Mouse (Mus musculus): Measurements from ENCODE around the gene Gm10277. TPM values are rescaled to one million over a fixed set of nuclear protein-coding genes. Genes with fewer than 3 reads are reported as not detected.

Gm10277 gene
- polyA plus RNA-seq, 1 experiment from 2014 or later, result 1.0 TPM

DNA sequence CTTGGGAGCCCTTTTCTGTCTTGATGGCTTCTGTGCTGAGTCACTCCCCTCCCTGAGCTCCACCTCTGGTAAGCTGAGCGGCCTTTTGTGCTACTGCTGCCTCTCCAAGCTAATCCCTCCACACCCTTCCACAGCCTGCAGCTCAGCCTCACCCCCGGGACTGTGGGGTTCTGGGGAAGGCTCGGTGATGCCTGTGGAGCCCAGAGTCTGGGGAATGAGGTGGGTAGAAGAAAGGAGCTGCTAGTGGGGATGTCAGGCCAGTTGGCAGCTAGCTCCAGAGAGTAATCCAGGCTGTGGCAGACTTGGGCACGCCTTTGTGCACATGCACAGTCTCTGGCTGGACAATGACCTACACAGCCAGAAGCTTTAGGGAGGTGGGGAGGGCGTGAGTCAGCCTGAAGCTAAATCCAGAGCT lies 20.5 kb upstream of the Gm10277 start:
- no peaks in the 10 kb centered on the region for H3K9me3 ChIP-seq (ENCODE audit: control insufficient read depth, low read length)
- H3K36me3 ChIP-seq (ENCODE audit: control insufficient read depth, insufficient read depth, low read length), result 0 out of 2 replicates have a peak, but pooled peaks cover 4% of the 10 kb centered on the region
- H3K27ac ChIP-seq (ENCODE audit: low read depth), result no peak overlapping the region
- no peak for ATAC-seq (replicated peaks; ENCODE audit: low FRiP score, low TSS enrichment, low read depth)
- no peak for DNase-seq (ENCODE audit: low spot score)
- 51% methylated on average over 5 of the region's 5 CpGs for WGBS
- H3K9ac ChIP-seq (ENCODE audit: low read length), result no peak overlapping the region
- H3K4me3 ChIP-seq (ENCODE audit: low read depth, low read length), result no peak overlapping the region
- H3K4me1 ChIP-seq (replicated peaks; ENCODE audit: control insufficient read depth, insufficient read depth, low read length), result no peaks in the 10 kb centered on the region
- H3K27me3 ChIP-seq (replicated peaks; ENCODE audit: control insufficient read depth, insufficient read depth, low read length), result no peaks in the 10 kb centered on the region
- no peak overlapping the region for H3K4me2 ChIP-seq (ENCODE audit: low read length)

DNA sequence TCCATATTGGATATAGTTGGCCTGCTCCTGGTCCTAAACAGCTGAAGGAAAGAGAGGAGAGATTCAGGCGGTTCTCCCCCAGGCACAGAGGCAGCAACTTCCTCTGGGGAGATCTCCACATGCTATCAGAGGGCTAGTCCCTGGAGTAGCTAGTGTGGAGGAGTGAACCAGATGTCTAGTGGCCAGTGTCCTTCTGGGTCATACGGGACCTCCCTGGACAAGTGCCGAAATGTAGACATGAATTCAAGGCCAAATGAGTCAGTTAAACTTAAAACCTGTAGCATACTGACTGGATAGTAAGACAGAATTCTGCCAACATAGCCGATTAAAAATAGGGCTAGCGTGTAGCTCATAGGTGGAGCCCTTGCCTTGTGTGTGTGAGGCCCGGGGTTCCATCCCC lies 19.3 kb upstream of the Gm10277 start:
- Histone ChIP-seq H3K27ac (ENCODE audit: low read depth) (no peak overlapping the region), H3K4me3 (ENCODE audit: low read depth, low read length) (no peak overlapping the region), H3K9ac (ENCODE audit: low read length) (no peak overlapping the region), H3K36me3 (ENCODE audit: control insufficient read depth, insufficient read depth, low read length) (no peaks in the 10 kb centered on the region), H3K27me3 (replicated peaks; ENCODE audit: control insufficient read depth, insufficient read depth, low read length) (no peaks in the 10 kb centered on the region), H3K4me2 (ENCODE audit: low read length) (no peak overlapping the region), H3K4me1 (replicated peaks; ENCODE audit: control insufficient read depth, insufficient read depth, low read length) (no peaks in the 10 kb centered on the region), H3K9me3 (ENCODE audit: control insufficient read depth, low read length) (no peaks in the 10 kb centered on the region)
- DNase-seq (ENCODE audit: low spot score) (no peak), ATAC-seq (replicated peaks; ENCODE audit: low FRiP score, low TSS enrichment, low read depth) (no peak)
- WGBS, result 86% methylated on average over 6 of the region's 6 CpGs

DNA sequence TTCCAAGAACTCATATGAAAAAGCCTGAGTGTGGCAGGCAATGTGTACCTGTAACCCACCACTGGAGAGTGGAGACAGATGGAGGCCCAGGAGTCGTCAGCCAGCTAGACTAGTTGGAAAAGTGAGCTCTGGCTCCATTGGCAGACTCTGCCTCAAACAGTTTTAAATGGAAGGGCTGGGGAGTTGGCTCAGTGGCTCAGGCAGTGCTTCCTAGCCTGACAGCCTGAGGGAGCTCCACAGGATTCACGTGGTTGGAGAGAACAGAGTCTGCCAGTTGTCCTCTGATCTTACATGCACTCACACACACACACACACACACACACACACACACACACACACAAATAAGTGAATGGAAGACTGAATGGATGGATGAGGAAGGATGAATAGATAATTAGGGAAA lies 18.7 kb upstream of the Gm10277 start:
- no peak for DNase-seq (ENCODE audit: low spot score)
- WGBS, result 20% methylated on average over 2 of the region's 2 CpGs
- no peak for ATAC-seq (replicated peaks; ENCODE audit: low FRiP score, low TSS enrichment, low read depth)
- no peaks in the 10 kb centered on the region for H3K27me3 ChIP-seq (replicated peaks; ENCODE audit: control insufficient read depth, insufficient read depth, low read length)
- H3K4me3 ChIP-seq (ENCODE audit: low read depth, low read length), result no peak overlapping the region
- H3K9ac ChIP-seq (ENCODE audit: low read length), result no peak overlapping the region
- no peak overlapping the region for H3K27ac ChIP-seq (ENCODE audit: low read depth)
- H3K36me3 ChIP-seq (ENCODE audit: control insufficient read depth, insufficient read depth, low read length), result no peaks in the 10 kb centered on the region
- H3K4me1 ChIP-seq (replicated peaks; ENCODE audit: control insufficient read depth, insufficient read depth, low read length), result peaks cover 6% of the 10 kb centered on the region; the same call in 1 of the 2 replicates
- H3K9me3 ChIP-seq (ENCODE audit: control insufficient read depth, low read length), result no peaks in the 10 kb centered on the region
- no peak overlapping the region for H3K4me2 ChIP-seq (ENCODE audit: low read length)

DNA sequence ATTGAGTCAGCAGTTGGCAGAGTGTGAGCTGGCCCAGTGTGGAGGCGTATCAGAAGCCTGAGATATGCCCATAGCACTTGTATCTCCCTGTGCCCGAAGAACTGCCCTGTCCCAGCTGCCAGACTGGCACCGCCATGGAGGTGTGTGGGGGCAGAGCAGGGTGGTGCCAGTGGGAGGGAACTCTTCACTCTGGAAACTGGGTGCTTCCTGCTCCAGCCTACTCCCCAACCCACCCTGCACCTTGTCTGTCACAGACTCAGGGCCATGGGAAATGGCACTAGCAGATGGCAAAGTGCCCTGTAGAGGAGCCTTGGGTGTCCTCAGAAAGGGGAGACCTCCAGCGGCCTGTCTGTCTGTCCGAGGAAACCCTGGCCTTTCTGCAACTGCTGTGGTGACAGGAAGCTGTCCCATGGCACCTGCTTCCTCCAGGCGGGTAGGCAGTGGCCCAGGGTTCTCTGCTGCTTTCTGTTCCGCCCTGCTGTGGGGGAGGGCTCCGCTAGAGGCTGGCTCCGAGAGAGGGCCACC lies 14.9 kb upstream of the Gm10277 start:
- Histone ChIP-seq H3K9me3 (ENCODE audit: control insufficient read depth, low read length) (no peaks in the 10 kb centered on the region), H3K9ac (ENCODE audit: low read length) (no peak overlapping the region), H3K27ac (ENCODE audit: low read depth) (no peak overlapping the region), H3K4me3 (ENCODE audit: low read depth, low read length) (no peak overlapping the region), H3K36me3 (ENCODE audit: control insufficient read depth, insufficient read depth, low read length) (no peaks in the 10 kb centered on the region), H3K4me1 (replicated peaks; ENCODE audit: control insufficient read depth, insufficient read depth, low read length) (peaks cover 13% of the 10 kb centered on the region), H3K4me2 (ENCODE audit: low read length) (no peak overlapping the region), H3K27me3 (replicated peaks; ENCODE audit: control insufficient read depth, insufficient read depth, low read length) (no peaks in the 10 kb centered on the region)
- ATAC-seq (replicated peaks; ENCODE audit: low FRiP score, low TSS enrichment, low read depth) (no peak), DNase-seq (ENCODE audit: low spot score) (no peak)
- WGBS, result 68% methylated on average over 9 of the region's 9 CpGs

DNA sequence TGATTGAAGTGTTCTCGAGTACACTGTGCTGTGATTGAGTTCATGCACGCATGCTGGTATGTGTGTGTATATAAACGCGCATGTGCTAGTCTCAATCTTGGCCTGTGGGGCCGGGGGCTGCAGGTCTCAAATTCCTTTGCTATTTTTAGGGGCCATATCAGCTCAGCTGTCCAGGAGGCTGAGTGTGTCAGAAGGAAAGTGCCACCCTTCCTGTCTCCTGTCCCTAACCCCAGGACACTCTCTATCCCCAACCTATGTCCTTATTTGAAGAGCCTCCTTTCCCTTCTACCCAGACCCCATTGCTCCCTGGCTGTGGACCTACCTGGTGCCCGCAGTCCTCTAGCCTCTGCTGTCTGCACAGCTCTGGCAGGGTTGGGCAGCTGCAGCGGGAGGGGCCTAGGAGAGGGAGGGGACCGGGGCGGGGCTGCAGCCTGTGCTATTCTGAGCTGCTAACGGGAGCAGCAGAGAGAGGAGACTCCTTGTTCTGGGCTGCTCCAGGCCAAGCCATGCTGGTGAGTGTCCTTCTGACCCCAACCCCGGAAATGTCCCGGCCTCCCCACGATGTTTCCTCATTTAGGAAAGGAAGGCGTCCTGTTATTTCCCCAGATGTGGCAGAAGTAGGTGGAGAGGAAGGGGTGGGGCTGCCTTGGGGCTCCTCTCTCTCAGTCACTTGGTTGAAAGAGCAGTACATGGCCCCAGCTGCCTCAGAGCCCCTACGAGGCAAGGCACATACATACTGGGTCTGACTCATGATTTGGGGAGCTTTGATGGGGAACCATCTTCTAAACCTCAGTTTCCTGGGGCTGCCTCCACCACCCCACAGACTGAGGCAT lies 13.5 kb upstream of the Gm10277 start:
- peak overlapping the region; percentile 32 for H3K4me2 ChIP-seq (ENCODE audit: low read length)
- H3K27ac ChIP-seq (ENCODE audit: low read depth), result no peak overlapping the region
- ATAC-seq (replicated peaks; ENCODE audit: low FRiP score, low TSS enrichment, low read depth), result peak; percentile 79; the same call in 1 of the 2 replicates
- H3K4me3 ChIP-seq (ENCODE audit: low read depth, low read length), result no peak overlapping the region
- no peaks in the 10 kb centered on the region for H3K27me3 ChIP-seq (replicated peaks; ENCODE audit: control insufficient read depth, insufficient read depth, low read length)
- no peaks in the 10 kb centered on the region for H3K36me3 ChIP-seq (ENCODE audit: control insufficient read depth, insufficient read depth, low read length)
- H3K4me1 ChIP-seq (replicated peaks; ENCODE audit: control insufficient read depth, insufficient read depth, low read length), result peaks cover 13% of the 10 kb centered on the region
- 12% methylated on average over 15 of the region's 15 CpGs for whole genome bisulfite sequencing
- peak overlapping the region; percentile 20; the same call in 1 of the 2 replicates for H3K9ac ChIP-seq (ENCODE audit: low read length)
- DNase-seq (ENCODE audit: low spot score), result peak; percentile 78
- H3K9me3 ChIP-seq (ENCODE audit: control insufficient read depth, low read length), result no peaks in the 10 kb centered on the region

DNA sequence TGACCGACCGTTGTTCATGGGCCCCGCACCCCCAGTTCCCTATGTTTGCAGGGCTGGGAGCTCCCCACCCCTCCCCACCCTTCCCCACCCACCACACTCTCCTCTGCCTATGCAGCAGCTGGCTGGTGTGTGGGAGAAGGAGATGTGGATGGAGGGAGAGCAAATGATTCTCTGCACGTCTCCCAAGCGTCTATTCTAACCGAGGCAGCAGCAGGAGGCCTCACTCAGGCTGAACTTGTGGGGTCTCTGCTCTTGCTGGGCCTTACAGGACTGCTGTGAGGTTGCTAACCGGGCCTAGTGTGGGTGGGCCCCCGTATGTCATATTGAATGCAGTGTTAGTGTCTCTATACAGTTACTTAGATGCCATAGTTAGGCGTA lies 12.9 kb upstream of the Gm10277 start:
- Histone ChIP-seq H3K9ac (ENCODE audit: low read length) (no peak overlapping the region), H3K36me3 (ENCODE audit: control insufficient read depth, insufficient read depth, low read length) (no peaks in the 10 kb centered on the region), H3K27ac (ENCODE audit: low read depth) (peak overlapping the region; percentile 52; the same call in 1 of the 2 replicates), H3K27me3 (replicated peaks; ENCODE audit: control insufficient read depth, insufficient read depth, low read length) (no peaks in the 10 kb centered on the region), H3K9me3 (ENCODE audit: control insufficient read depth, low read length) (no peaks in the 10 kb centered on the region), H3K4me2 (ENCODE audit: low read length) (no peak overlapping the region), H3K4me1 (replicated peaks; ENCODE audit: control insufficient read depth, insufficient read depth, low read length) (peaks cover 13% of the 10 kb centered on the region), H3K4me3 (ENCODE audit: low read depth, low read length) (no peak overlapping the region)
- no peak for DNase-seq (ENCODE audit: low spot score)
- 53% methylated on average over 9 of the region's 9 CpGs for WGBS
- ATAC-seq (replicated peaks; ENCODE audit: low FRiP score, low TSS enrichment, low read depth), result no peak

DNA sequence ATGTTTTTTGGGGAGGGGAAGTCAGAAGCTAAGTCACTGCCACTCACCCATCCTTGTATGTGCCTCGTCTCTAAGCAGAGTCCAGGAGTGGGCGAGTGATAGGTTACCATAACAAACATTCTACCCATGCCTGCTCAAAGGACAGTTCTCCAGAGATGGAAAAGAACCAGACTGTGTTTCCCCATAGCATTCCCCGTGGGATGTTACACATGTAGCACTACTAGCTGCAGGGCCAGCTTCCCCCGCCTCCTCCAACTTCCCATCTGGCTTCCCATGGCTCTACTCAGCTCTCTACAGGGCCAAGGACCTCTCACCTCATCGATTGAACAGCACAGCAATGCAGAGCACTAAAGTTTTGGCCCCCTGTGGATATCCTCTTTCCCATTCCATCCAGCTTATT lies 7.7 kb upstream of the Gm10277 start:
- WGBS, result 75% methylated on average over 5 of the region's 5 CpGs
- Histone ChIP-seq H3K36me3 (ENCODE audit: control insufficient read depth, insufficient read depth, low read length) (no peaks in the 10 kb centered on the region), H3K27ac (ENCODE audit: low read depth) (no peak overlapping the region), H3K9me3 (ENCODE audit: control insufficient read depth, low read length) (no peaks in the 10 kb centered on the region), H3K4me3 (ENCODE audit: low read depth, low read length) (no peak overlapping the region), H3K4me1 (replicated peaks; ENCODE audit: control insufficient read depth, insufficient read depth, low read length) (peaks cover 22% of the 10 kb centered on the region), H3K9ac (ENCODE audit: low read length) (no peak overlapping the region), H3K4me2 (ENCODE audit: low read length) (no peak overlapping the region), H3K27me3 (replicated peaks; ENCODE audit: control insufficient read depth, insufficient read depth, low read length) (no peaks in the 10 kb centered on the region)
- DNase-seq (ENCODE audit: low spot score) (no peak), ATAC-seq (replicated peaks; ENCODE audit: low FRiP score, low TSS enrichment, low read depth) (no peak)

DNA sequence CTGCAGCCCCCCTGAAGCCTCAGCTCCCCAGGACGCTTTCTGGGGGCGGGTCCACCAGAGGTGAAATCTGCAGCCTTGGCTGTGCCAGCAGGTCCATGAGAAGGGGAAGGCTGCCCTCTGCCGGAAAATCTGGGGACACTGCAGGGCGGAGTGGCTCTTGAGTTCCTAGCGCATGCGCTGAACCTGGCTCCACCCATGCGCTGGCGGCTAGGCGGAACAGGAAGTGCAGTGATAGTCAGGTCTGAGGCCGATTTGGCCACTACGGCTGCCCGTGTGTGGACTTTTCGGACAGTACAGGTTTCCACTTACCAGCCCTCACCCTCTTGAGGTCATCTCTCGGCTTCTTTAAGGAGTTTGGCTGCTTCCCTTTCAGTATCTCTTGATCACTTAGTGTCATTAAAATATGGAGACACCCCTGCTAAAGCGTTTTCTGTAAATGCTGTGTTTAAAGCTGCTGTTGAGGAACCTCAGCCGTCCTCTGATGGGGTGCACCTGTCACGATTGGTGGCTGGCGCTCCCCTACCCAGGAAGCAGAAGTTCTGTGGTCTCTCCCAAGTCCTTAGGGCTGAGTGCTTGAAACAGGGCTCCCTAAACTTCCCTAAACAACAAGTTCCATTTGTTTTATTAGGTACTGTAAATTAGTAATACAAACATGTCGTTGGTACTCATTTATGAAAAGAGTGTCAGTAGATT lies 5.8 kb upstream of the Gm10277 start:
- peak; percentile 81 for ATAC-seq (replicated peaks; ENCODE audit: low FRiP score, low TSS enrichment, low read depth)
- Histone ChIP-seq H3K4me3 (ENCODE audit: low read depth, low read length) (peak overlapping the region; percentile 42), H3K9ac (ENCODE audit: low read length) (peak overlapping the region; percentile 57), H3K36me3 (ENCODE audit: control insufficient read depth, insufficient read depth, low read length) (no peaks in the 10 kb centered on the region), H3K4me2 (ENCODE audit: low read length) (peak overlapping the region; percentile 72), H3K9me3 (ENCODE audit: control insufficient read depth, low read length) (no peaks in the 10 kb centered on the region), H3K27ac (ENCODE audit: low read depth) (peak overlapping the region; percentile 30; the same call in 1 of the 2 replicates), H3K4me1 (replicated peaks; ENCODE audit: control insufficient read depth, insufficient read depth, low read length) (peaks cover 22% of the 10 kb centered on the region), H3K27me3 (replicated peaks; ENCODE audit: control insufficient read depth, insufficient read depth, low read length) (no peaks in the 10 kb centered on the region)
- 4% methylated on average over 19 of the region's 19 CpGs for WGBS
- DNase-seq (ENCODE audit: low spot score), result peak; percentile 99

Data from intestine, embryonic 14.5 days (tissue).